Mouse (Mus musculus): Measurements from ENCODE around the gene Ulbp1.

DNA sequence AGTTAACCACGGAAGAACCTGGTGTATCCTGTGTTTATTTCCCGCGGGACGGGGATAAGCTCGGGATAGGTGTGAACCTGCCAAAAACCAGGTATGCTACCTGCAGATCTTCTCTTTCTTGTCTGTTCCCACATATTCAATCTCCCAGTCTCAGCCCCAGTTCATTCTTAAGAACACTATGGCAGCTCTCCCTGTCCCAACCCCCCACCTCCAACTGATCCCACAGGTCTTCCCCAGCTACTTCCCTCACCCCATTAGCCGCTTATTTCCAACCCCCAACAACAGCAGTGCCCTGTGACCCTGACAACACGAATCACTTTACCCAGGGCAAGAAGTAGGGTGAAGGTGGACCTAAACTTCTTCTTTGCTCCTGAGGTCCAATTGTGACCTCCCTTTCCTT, 3.0 kb downstream of the Ulbp1 start:
- TF ChIP-seq CTCF (IDR thresholded peaks at IDR 0.05; ENCODE audit: low read depth, low read length) (no peak), POLR2AphosphoS5 (IDR thresholded peaks at IDR 0.05; ENCODE audit: insufficient replicate concordance, low read depth, low read length) (no peak)

All from G1E (cell line).